Mouse (Mus musculus) ZHBTc4 (cell line): ENCODE results near the gene Cdc73.

ENCODE experiments used
- DNase-seq: peaks from one replicate; pipeline ENCODE4 v3.0.0-alpha.2; 2011; ENCODE audit warnings: low read depth, low spot score

Cdc73 gene

DNA sequence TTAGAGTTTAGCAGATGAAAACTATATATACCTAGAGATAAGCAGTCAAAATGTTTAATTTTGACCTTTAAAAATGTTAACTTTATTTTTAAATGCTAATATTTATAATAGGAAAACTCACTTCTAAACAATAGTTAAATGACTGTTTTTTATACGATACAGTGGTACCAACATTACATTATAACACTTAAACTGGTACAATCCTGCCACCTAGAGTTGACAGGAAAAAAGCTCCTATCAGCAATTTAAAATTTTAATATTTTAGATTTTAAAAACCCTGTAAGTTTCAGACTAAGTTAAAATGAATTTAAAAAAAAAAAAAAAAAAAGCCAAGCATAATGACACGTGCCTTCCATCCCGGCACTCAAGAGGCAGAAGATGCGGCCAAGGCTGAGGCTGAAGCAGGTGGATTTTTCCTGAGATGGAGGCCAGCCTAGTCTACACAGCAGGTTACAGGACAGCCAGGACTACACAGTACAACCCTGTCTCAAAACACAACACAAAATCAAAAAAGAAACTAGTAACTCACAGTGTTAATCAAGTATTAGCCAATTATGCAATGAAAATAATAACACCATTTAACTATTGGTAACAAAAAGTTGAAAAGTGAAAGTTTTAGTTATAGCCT, 26.8 kb downstream of the Cdc73 start:
- no peak for DNase-seq

DNA sequence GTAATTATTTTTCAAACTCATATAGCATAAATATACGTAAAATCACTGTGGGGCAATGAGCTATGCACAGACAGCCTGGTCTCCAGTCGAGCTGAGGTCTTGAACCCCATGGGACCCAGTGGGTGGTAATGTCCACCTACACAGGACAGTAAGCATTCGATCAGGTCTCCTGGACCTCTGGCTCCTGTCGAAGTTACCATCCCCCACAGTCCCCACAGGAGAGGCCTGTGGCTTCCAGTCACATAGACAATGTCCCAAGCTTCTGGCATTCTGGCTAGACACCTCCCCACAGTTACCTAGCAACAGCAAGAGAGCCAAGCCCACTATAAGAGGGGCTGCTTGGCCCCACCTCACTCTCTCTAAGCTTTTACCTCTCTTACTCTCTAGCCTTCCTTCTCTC, 37.9 kb downstream of the Cdc73 start:
- DNase-seq: peak; percentile 42

DNA sequence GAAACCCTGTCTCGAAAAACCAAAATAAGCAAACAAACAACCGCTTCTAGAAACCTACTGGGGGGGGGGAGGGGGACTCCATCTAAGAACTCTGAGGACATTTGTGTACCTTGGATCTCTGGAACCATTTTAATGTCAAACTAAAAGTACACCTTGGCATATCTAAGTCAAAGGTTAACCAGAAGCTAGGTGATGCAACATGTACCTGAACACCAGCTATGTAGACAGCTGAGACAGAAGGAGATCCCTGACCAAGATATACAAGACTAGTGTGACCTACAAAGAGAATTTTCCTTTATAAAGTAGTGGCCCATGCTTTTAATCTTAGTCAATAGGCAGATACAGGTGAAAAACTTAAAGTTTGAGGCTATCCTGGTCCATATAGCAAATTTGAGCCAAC, 39.5 kb downstream of the Cdc73 start:
- DNase-seq: no peak

DNA sequence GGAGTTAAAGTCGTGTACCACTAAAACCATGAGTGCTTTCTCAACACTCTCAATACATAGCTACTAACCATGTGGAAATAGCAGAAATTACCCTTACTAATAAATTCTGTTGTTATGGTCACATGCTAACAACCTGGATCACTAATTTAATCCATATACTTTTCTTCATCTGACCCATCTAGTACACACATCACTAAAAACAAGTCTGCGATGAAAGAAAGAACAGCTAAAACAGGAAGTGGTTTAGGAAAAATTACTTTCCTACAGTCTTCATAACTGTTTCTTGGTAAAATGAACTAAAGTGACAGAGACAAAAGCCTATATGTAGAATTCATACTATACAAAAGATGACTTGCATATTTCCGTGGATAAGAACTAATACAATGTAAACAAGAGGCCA, 49.0 kb downstream of the Cdc73 start:
- no peak for DNase-seq

DNA sequence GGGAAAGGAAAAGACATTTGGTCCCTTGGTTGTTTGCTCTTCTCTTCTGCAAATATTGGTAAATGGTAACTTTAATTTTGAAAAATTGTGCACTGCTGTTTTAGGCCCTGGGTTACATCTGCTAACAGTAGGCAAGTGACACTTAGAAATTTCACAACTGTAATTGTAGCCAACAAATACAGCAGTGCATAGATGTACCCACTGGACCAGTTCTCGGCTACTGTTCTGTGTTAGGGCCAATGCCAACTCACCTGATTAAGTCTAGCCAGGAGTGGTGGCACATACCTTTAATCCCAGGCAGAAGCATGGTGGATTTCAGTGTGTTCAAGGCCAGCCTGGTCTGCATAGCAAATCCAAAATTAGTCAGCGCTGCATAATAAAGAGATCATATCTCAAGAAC, 52.4 kb downstream of the Cdc73 start:
- DNase-seq: no peak

DNA sequence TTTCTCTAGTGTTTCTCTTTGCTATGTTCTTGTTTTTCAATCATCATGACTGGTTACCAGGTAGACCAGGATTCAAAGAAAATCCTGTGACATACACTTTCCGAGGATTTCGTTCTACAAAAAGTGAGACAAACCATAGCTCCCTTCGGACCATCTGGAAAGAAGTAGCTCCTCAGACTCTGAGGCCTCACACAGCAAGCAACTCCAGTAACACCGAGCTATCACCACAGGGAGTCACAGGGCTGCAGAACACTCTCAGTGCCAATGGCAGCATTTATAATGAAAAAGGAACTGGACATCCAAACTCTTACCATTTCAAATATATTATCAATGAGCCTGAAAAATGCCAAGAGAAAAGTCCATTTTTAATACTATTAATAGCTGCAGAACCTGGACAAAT, 56.5 kb downstream of the Cdc73 start:
- DNase-seq: no peak

DNA sequence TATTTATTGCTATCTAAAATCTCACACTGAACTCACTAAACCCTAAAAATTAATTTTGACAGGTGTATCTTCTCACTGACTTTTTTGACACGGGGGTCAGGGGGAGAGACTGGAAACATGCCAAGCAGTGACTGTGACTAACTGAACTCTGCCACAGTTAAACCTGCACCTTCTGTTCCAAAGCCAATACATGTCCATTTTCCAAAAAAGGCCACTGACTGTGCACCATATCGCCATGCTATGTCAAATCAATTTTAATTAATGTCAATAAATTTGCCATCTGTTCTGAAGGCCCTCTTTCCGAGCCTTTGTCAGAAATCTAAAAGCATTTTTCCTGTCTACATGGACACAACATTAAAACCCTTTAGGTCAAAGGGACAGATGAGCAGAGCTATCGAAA, 57.3 kb downstream of the Cdc73 start:
- DNase-seq: no peak

DNA sequence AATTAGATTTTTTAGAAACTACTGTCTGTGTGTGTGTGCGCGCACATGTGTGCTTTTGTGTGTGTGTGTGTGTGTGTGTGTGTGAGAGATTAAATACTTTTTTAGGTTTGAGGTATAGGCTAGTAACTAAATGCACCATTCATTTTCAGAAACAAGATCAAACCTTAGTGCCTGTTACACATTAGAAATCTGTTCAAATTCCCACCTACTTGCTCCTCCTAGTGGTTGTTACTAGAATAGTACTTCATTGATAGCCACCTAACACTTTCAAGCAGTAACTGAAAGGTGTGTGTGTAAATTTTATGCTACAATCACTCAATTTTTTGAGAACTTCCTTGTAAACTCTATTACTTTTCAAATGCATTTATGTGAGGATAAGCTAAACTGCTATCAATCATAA, 58.5 kb downstream of the Cdc73 start:
- DNase-seq: peak; percentile 64

DNA sequence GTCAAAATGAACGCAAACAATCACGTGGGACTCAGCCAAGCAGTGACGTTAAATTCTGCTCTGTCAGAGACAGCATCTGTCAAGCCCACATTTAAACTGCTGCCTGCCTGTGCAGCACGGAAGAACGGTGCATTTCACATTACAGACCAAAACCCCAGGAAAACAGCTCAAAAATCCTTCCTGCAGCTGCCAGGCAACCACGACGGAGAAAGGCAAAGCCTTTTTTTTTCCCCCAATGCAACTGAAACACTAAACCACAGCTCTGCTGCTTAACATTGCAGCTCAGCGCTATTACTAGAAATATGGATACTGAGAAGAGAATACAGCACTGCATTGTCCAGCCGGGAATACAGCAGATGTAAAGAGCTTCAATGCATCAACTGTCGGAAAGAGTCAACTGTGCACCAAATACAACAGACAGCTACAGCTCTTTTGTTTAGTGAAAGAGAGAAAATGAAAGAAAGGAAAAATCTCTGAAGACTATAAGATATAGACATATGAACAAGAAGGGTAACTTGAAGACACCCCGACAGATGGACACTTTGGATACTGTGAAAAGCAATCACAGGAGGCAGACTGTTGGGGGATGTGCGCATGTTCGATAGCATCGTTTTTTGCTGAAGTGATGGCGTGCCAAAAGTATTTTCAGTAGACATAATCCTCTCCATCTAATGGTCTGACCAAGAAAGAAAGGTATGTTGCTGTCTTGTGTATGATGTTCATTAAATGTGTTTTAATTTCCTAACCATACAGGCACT, 61.9 kb downstream of the Cdc73 start, which contains the start of gene B3galt2:
TSS of gene B3galt2 (plus strand) at position 15 of the 758 bp plus-strand sequence.
- no peak for DNase-seq

DNA sequence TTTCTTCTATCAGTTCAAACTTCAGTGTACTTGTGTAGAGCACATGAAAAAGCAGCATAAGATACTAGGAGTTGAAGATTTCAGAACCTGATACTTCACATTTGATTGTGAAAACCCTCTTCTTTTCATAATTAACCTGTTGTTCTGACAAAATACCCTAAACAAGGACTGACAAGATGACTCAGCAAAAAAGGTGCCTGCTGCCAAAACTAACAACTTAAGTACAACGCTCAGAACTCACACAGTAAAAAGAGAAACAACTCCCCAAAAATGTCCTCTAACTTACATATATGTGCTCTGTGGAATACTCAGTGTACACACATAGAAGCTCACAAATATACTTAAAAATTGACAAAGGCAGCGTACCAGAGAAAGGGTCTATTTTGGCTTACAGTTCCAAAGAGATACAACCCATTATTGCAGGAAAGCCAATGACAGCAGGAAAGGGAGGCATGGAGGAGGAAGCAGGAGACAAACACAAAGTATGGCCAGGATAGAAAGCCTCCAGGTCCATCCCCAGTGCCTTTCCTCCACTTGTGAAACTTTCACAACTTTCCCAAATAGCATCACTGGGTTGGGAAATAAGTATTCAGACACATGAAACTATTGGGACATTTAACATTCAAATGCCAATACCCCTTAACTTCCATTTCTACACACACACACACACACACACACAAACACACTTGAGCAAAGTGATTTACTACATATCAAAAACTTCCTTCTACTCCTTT, 69.7 kb downstream of the Cdc73 start:
- DNase-seq: no peak

DNA sequence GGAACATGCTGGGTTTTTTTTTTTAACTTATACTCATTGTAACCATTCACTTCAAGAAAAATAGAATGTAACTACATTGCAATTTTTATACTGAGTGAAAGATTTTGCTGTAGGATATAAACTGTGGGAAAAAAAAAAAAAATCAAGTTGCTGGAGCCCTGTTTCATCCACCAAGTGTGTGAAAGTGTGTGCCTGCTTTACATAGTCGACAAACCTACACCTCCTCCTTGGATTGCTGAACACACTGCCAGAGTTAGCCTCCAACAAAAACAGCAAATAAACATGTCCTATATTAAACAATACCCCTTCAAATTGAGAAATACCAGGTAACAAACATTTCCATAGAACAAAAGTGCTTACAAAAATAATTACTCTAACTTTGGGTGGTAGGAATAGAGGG, 70.3 kb downstream of the Cdc73 start:
- no peak for DNase-seq

DNA sequence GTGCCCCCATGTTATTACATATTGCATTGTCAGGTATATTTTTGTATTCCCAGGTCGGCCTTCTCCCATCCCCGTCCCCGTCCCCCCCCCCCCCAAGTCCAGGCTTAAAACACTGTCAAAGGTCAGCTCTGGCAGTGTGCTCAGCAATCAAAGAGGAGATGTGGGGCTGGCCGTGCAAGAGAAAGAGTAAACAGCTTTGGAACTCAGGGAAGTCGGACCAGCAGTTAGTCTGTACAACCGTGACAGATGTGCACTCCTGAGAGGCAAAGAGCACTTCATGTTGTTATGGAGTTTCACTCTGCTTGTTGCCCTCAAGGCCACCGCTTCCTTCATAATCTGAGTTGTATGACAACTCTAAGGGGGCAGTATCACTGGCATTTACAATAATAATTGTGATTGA, 71.4 kb downstream of the Cdc73 start:
- DNase-seq: no peak

DNA sequence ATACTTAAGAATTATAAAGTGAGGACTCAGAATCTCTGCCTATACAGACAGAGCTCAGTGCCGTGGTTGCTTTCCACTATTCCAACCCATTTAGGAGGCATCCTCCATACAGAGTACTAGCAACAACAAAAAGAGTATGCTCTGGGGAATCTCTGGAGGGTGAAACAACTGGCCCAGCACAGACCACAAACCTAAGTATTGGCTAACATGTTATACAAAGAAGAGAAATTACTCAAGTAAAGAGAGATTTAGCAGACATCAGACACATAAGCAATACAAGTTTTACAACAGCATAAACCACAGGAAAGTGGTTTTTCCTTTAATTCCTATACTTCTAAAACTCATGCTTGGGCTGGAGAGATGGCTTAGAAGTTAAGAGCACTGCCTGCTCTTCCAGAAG, 80.1 kb downstream of the Cdc73 start:
- DNase-seq: no peak

DNA sequence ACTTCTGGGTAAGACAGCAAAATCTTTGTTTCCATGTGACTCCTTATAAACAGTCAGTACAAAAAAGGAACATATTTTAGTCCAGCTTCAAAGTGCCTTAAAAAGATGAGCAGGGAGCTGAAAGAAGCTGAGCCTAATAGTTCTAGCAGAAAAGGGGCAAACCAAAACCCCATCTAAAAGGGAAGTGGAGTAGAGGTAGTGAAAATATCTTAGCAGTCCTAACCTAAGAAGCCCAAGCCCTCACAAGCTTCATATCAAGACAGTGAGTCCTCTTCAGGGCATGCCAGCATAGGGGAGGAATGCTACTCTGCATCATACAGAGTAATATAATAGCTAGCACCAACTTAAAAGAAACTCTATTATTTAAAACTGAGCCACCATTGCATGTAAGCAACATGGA, 80.8 kb downstream of the Cdc73 start:
- DNase-seq: no peak

DNA sequence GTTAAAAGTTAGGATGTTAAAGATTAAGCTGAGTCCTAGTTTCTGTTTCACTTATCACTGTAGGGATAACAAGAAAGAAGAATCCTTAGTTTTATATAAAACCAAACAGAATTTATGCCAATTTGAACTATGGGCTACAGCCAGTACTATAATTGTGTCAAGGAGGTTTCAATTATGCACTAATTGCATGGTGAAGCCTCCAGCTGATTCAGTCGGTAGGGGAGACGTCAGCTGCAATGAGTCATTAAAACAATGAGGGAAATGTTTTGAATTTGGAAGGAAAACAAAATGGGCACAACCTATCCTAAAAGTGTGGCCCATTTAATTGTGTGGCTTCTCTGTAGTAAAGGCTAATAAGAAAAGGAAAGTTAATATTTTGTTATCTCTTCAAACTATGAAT, 82.9 kb downstream of the Cdc73 start:
- no peak for DNase-seq

DNA sequence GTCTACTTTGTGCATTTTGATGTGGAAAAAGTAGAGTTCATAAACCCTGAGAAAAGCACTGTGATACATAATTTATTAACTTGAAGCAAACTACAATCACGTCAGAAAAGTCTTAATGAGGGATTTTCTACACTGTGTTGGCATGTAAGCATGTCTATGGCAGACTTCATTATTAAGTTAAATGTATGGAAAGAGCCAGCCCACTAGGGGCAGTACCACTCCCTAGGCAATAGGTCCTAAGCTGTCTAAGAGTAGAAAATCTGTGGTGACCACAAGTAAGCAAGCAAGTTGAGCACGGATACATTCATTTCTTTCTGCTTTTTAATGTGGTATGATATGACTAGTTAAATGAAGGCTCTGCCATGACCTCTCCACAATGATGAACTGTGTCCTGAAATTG, 89.8 kb downstream of the Cdc73 start:
- DNase-seq: peak; percentile 26

DNA sequence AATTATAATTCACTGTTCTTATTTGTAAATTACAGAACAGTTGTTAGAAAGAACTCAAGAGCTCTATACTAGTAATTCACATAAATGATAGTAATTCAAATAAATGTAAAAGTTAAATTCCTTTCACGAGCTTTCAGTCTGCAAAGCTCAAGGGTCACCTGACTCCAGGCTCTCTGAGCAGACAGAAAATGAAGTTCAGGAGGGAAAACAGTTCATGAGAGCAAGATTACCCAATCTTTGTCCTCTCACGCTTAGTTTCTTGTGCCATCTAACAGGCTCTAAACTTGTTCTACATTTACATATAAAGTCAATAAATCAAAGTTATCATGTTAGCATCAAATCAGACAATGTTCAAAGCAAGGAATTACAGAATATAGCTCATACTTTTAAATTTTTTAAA, 93.8 kb downstream of the Cdc73 start:
- DNase-seq: no peak

DNA sequence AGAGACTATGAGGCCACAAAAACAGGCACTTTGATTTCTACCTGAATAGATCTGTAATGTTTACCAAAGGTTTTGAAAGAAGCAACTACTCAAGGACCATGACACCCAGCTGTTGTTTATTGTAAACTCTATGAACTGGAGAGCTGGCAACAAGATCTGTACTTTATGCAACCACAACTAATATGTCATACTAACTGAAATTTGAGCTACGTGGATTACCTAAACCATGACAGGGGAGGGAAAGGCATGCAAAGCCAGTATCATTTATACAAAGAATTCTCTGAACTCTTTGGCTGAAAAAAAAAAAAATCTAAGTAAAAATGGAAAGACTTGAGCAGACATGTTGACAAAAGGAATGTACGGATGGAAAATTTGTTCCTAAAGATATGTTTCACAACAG, 105.8 kb downstream of the Cdc73 start:
- no peak for DNase-seq

DNA sequence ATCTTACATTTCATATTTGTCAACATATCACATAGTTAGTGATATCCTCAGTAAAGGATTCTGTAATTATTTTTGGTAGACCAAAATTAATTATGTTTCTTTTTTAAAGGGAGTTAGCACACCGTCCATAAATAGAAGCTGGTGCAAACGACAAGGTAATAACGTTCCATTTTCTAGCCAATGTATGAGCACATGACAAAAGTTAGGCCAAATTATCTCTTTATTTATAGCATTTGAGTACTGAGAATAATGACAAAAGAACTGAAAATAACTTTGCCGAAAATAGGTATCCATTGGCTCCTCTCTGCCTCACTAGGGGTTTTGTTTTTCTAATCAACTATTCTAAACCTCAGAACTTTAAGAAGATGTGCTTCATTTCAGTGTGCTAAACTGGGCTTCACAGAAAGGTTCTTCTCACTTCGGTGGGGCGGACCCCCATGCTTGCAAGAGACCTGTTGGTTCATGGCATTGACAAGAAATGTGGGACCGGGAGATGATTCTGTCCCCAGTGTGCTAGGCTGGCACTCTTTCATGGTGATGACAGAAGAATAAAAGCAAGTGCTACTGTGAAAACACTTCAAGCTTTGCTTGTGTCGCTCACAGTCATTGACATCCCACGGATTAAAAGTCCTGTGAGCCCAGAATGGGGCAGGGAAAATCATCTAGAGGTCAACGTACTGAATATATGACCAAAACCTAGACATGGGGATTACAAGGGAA, 125.7 kb downstream of the Cdc73 start:
- DNase-seq: no peak

DNA sequence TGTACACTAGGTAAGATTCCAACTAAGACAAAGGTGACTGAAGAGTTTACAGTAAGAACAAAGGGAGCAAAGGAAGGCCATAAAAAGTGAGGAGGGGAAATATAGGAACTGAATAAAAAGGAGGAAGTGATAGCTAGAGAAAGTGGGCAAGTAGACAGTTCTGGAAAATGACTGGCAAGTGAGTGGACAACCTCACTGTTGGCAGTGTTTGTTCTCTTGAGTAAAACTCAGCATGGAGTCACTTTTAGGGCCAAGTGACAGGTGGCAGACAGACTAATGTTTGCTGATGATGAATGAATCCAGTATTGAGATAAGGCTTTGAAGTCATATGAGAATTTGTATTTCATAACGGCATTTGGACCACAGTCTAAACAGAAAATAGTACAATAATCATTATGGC, 144.5 kb downstream of the Cdc73 start:
- DNase-seq: no peak

DNA sequence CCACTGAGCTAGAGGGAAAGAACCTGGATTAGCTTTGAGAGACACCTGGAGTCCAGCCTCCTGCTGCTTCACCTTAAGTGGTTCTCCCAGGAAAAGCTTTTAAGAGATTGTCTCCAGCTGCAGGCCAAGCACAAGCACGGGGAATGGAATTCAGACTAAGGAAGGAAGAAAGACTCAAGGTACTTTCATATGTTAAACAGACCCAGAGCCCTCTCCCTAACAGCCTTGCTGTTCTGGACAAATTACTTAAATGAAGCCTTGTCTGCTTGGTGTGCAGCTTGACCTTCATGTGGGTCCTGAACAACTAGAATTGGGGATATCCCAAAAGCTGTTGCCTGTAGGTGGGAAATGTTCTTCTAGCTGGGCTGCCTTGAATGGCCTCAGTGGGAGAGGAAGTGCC, 147.2 kb downstream of the Cdc73 start:
- peak; percentile 93 for DNase-seq

DNA sequence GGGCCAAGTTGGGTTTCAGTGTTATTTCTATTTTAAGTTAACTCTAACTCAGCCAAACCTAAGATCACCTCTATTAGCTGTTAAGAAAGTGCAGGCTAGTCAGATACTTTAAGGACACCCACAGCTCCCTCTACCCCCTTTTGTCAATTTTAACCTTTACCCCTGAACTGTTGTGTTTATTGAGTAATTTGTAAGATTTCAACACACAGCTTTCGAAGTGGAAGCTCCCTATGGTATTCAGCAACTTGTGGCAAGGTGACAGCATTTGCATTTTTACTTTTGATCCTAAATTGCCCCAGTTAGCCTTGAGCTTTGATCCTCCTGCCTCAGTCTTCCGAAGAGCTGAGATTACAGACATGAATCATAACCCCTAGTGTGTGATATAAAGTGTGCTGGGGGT, 148.1 kb downstream of the Cdc73 start:
- DNase-seq: no peak
